Mouse (Mus musculus) myocyte (in vitro differentiated cells): ENCODE measurements around the gene Elk4.

Source experiments
- CEBPB ChIP-seq: IDR thresholded peaks from 2 replicates; pipeline ENCODE4 v1.6.1; 2011; ENCODE audit warnings: mild to moderate bottlenecking, moderate library complexity; ENCODE audit not compliant: poor library complexity, insufficient read depth, severe bottlenecking
- MAX ChIP-seq: IDR thresholded peaks from one replicate; pipeline ENCODE4 v1.6.1; 2011; ENCODE audit warnings: low read depth, mild to moderate bottlenecking, control low read depth
- MYOG ChIP-seq, 3 experiments: IDR thresholded peaks; one replicate each; pipeline ENCODE4 v1.6.1; 2011; ENCODE audit warnings: control low read depth in 2 of 3, low read depth in 2 of 3, mild to moderate bottlenecking in 2 of 3; ENCODE audit not compliant: insufficient read length in 2 of 3, control insufficient read depth in 1 of 3, insufficient read depth in 1 of 3
- POLR2A ChIP-seq: IDR thresholded peaks from one replicate; pipeline ENCODE4 v1.6.1; 2011; ENCODE audit warnings: low read depth, mild to moderate bottlenecking, control low read depth, moderate library complexity; ENCODE audit not compliant: insufficient read length
- POLR2AphosphoS2 ChIP-seq: IDR thresholded peaks from one replicate; pipeline ENCODE4 v1.6.1; 2011; ENCODE audit warnings: low read depth, control low read depth; ENCODE audit not compliant: insufficient read length

DNA sequence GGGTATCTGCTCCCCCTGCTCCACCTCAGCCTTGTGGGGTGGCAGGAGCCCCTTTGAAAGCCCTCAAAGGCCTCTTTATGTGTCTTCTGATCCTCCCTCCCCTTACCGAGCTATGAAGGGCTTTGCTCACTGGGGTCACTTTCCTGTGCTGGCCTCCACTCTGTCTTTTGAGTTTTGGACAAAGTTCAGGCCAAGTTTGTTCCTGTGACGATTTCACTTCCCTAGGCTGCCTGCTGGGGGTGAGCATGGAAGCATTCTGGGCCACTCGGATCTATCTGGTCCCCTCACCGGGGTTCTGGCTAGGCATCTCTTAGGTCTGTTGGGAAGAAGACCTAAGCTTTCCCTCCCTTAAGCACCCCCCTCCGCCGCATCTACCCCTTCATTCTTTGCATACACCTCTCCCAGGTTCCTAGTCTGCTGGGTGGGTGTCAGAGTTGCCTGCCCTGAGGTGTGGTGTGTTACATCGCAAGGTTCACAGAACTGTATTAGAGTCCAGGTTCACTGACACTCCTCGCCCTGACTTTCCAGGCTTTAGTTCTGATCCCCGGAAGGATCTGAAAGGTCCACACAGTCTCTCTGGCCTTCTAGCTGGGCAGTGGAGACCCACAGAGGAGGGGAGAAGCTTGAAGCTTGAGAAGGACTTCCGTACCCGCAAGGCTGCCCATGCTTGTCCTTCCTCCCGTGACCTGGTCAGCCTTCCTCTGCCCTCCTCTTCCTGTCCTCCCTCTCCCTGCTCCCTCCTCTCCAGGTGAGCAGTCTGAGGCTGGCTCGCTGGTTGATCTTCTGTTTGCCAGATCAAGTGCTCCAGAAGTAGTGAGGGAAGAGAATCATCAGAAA lies 34.7 kb upstream of the Elk4 start:
- TF ChIP-seq POLR2A (no peak), MYOG (IDR thresholded peaks at IDR 0.05; ENCODE audit: control insufficient read depth in 1 of 3, insufficient read depth in 1 of 3, insufficient read length in 2 of 3, low read depth in 2 of 3) (no peak), POLR2AphosphoS2 (no peak), CEBPB (no peak), MAX (no peak)
